Comparison of ENCODE assay signal across 8 mouse cellular contexts in the genomic region with DNA sequence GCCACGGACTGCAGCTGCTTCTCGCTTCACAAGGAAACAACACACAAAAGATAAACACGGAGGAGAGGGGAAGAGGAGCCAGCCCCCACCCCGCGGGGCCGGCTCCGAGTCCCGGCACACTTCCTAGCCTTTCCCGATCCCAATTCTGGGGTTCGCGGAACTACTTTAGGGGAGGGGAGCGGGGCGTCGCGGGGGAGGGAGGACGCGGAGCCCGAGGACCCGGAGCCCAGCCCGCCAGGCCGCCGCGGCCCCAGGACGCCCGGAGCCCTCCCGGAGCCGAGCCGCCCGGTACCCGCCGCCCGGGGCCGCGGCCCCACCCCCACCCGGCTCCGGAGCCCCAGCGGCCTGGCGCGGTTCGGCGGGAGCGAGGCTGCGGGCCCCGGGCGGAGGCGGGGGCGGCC.
DNase-seq lines count a peak whose midpoint lies in the region; ATAC-seq and TF ChIP-seq lines count a peak whose summit lies in the region.

No protein-coding gene starts in this region.

- H3K27me3 ChIP-seq in MEL (ENCODE audit: control insufficient read depth in 1 of 2, insufficient read depth in 2 of 2, low read length in 2 of 2) = peaks cover 14 to 15% of the 10 kb centered on the region in 2 experiments; a peak in 3 of 4 replicates
- H3K27me3 ChIP-seq in cerebellum, adult 2 months (ENCODE audit: control insufficient read depth, insufficient read depth, low read length) = no peaks in the 10 kb centered on the region
- no peaks in the 10 kb centered on the region for H3K27me3 ChIP-seq in hindbrain, embryonic 14.5 days (ENCODE audit: control insufficient read depth, insufficient read depth, low read length)

- TF ChIP-seq RAD21 in MEL (IDR thresholded peaks at IDR 0.05; ENCODE audit: low read depth, low read length) = no peak

- WGBS in cerebellum, adult 2 months = under 1% methylated on average over 45 of the region's 47 CpGs
- 0% methylated on average over 32 of the region's 47 CpGs for WGBS in hindbrain, embryonic 14.5 days
- 2% methylated on average over 24 of the region's 47 CpGs for WGBS in macrophage (ENCODE audit: missing documents)

- TF ChIP-seq POLR2A in MEL (IDR thresholded peaks at IDR 0.05; ENCODE audit: control insufficient read depth in 1 of 2, insufficient read depth in 1 of 2, low read depth in 1 of 2, low read length in 2 of 2, poor library complexity in 1 of 2) = 0 out of 4 replicates have a peak, but pooled peaks of 1 of the 2 experiments have one; percentile 21
- TF ChIP-seq POLR2A in cerebellum, adult 2 months (IDR thresholded peaks at IDR 0.05; ENCODE audit: borderline replicate concordance, insufficient read depth, low read length) = 0 out of 2 replicates have a peak, but pooled peaks have one; percentile 11

- H3K9ac ChIP-seq in MEL (ENCODE audit: control insufficient read depth, low read depth, low read length, poor library complexity, severe bottlenecking) = peak overlapping the region; percentile 59
- peak overlapping the region; percentile 97 for H3K9ac ChIP-seq in hindbrain, embryonic 14.5 days

- peaks cover 0 to 3% of the 10 kb centered on the region in 2 experiments; a peak in 1 of 4 replicates for H3K4me1 ChIP-seq in MEL (ENCODE audit: control insufficient read depth in 1 of 2, insufficient read depth in 2 of 2, low read length in 2 of 2)
- H3K4me1 ChIP-seq in cerebellum, adult 2 months (ENCODE audit: control insufficient read depth, insufficient read depth, low read length) = peaks cover 8% of the 10 kb centered on the region; the same call in 1 of the 2 replicates
- H3K4me1 ChIP-seq in hindbrain, embryonic 14.5 days (replicated peaks; ENCODE audit: control insufficient read depth, insufficient read depth, low read length) = peaks cover 37% of the 10 kb centered on the region

- peak; percentile 73 for ATAC-seq in hindbrain, embryonic 14.5 days (ENCODE audit: low FRiP score)

- H3K27ac ChIP-seq in MEL (ENCODE audit: control insufficient read depth, low read depth, low read length) (peak overlapping the region; percentile 3), macrophage (peak overlapping the region; percentile 87)
- peak overlapping the region; percentile 93 for H3K27ac ChIP-seq in cerebellum, adult 2 months (ENCODE audit: insufficient read depth, low read length)
- H3K27ac ChIP-seq in hindbrain, embryonic 14.5 days = peak overlapping the region; percentile 99

- H3K79me2 ChIP-seq in MEL (ENCODE audit: control insufficient read depth, insufficient read depth, low read length, poor library complexity) (no peaks in the 10 kb centered on the region), macrophage (ENCODE audit: inconsistent target) (peaks cover 49% of the 10 kb centered on the region)

- no peak for DNase-seq in MEL (ENCODE audit: low read depth, low spot score)
- peak; percentile 61 to 75 for DNase-seq in cerebellum, adult 2 months
- DNase-seq in frontal cortex, postnatal 25 days (ENCODE audit: low spot score in 2 of 2) = peak; percentile 21 to 22
- DNase-seq in hindbrain, embryonic 14.5 days (ENCODE audit: low spot score) = peak; percentile 59
- DNase-seq in left cerebral cortex, adult 8-10 months (ENCODE audit: low spot score in 2 of 2) = peak; percentile 20 to 36
- DNase-seq in right cerebral cortex, adult 2 months (ENCODE audit: low spot score in 2 of 2) = peak; percentile 21 to 56
- DNase-seq in urinary bladder, postnatal 25 days (ENCODE audit: low spot score) = peak; percentile 49

- no peak for TF ChIP-seq EP300 in MEL (IDR thresholded peaks at IDR 0.05; ENCODE audit: low read depth in 1 of 2, low read length in 2 of 2)

- peak overlapping the region; percentile 69 for H3K4me2 ChIP-seq in hindbrain, embryonic 14.5 days (replicated peaks)

- H3K36me3 ChIP-seq in MEL (ENCODE audit: control insufficient read depth in 1 of 2, insufficient read depth in 2 of 2, low read length in 2 of 2) (peaks cover 0 to 2% of the 10 kb centered on the region in 2 experiments; a peak in 1 of 4 replicates), macrophage (ENCODE audit: inconsistent target) (no peaks in the 10 kb centered on the region)
- no peaks in the 10 kb centered on the region for H3K36me3 ChIP-seq in hindbrain, embryonic 14.5 days (replicated peaks; ENCODE audit: control insufficient read depth, insufficient read depth)

- no peaks in the 10 kb centered on the region for H3K9me3 ChIP-seq in MEL (replicated peaks; ENCODE audit: insufficient read depth, low read length)
- no peaks in the 10 kb centered on the region for H3K9me3 ChIP-seq in hindbrain, embryonic 14.5 days (ENCODE audit: control insufficient read depth, low read length)

- H3K4me3 ChIP-seq in MEL (ENCODE audit: control insufficient read depth in 1 of 2, insufficient read depth in 1 of 2, low read depth in 2 of 2, low read length in 2 of 2) (peak overlapping the region; percentile 58 to 75), macrophage (ENCODE audit: inconsistent target) (peak overlapping the region; percentile 74)
- H3K4me3 ChIP-seq in cerebellum, adult 2 months (replicated peaks; ENCODE audit: insufficient read depth, low read depth, low read length) = peak overlapping the region; percentile 83
- H3K4me3 ChIP-seq in hindbrain, embryonic 14.5 days (replicated peaks; ENCODE audit: low read length) = peak overlapping the region; percentile 95

- TF ChIP-seq CTCF in MEL (IDR thresholded peaks at IDR 0.05 in 2 of 3, conservative IDR thresholded peaks at IDR 0.05 in 1 of 3; ENCODE audit: control insufficient read depth in 1 of 3, insufficient read depth in 1 of 3, low read depth in 2 of 3, low read length in 3 of 3, poor library complexity in 1 of 3, severe bottlenecking in 1 of 3) = no peak
- TF ChIP-seq CTCF in cerebellum, adult 2 months (IDR thresholded peaks at IDR 0.05; ENCODE audit: borderline replicate concordance, insufficient read depth, low read depth, low read length) = no peak

TF ChIP-seq in MEL, 35 proteins besides CTCF, POLR2A, EP300 and RAD21:
- no peak for TF ChIP-seq MYC (IDR thresholded peaks at IDR 0.05; ENCODE audit: low read depth, low read length)
- TF ChIP-seq NRF1 (IDR thresholded peaks at IDR 0.05; ENCODE audit: insufficient read depth, low read depth, low read length, poor library complexity, severe bottlenecking) = no peak
- no peak for TF ChIP-seq TBP (IDR thresholded peaks at IDR 0.05; ENCODE audit: low read depth, low read length)
- no peak for TF ChIP-seq MAFK (IDR thresholded peaks at IDR 0.05; ENCODE audit: borderline replicate concordance, low read depth, low read length)
- TF ChIP-seq KAT2A (conservative IDR thresholded peaks at IDR 0.05; ENCODE audit: low read depth, low read length) = no peak
- no peak for TF ChIP-seq USF2 (IDR thresholded peaks at IDR 0.05; ENCODE audit: borderline replicate concordance in 1 of 2, insufficient read depth in 1 of 2, low read depth in 1 of 2, low read length in 2 of 2)
- no peak for TF ChIP-seq ETS1 (IDR thresholded peaks at IDR 0.05; ENCODE audit: low read depth, low read length)
- no peak for TF ChIP-seq USF1 (IDR thresholded peaks at IDR 0.05; ENCODE audit: low read depth, low read length)

Comparison
In these comparisons a context has a peak if more than half of its experiments do, and no peak if none do; other contexts are left out.
1. H3K27ac ChIP-seq: peak in every context shown above with its lines; median percentile 99 in hindbrain, embryonic 14.5 days; 93 in cerebellum, adult 2 months; 87 in macrophage; 3 in MEL.